Mouse (Mus musculus): ENCODE data around the gene Actl6a.

Actl6a gene

DNA sequence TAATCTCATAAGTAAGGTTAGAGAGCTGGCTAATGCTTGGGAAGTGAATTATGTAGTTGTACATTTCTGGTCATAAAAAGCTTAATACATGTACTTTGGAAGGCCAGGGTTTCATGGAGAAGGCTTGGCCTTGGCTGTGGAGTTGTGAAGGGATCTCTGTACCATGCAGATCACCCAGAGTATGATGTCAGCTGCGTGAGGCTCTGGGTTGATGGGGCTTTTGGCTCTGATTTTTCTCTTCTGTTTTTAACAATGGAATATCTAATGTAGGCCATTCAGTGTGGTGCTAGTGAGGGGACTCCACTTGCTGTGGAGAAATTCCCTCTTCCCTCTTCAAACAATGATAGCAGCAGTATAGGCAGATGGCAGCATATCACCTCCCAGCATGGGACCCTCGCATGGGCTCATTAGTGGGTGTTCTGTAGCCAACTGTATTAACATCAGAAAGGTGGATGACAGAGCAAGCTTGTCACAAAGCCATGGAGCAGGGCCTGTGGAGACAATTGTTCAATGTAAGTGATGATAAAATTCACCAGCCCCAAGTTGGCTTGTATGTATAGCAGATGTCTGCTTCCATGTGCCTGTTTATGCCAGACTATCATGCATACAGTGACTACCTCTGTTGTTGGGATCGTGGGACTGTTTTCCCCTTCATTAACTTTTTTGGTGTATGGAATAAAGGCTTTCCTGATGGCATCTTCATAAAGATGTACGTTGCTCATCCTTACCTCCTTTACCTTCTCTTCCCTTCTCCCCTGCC lies 43.9 kb downstream of the Actl6a start:
- no peak for DNase-seq (ENCODE audit: low read depth, low spot score)

GRCm38 (mm10) chr3:32754384-32754915 lies 48.4 kb downstream of the Actl6a start:
- DNase-seq (ENCODE audit: low read depth, low spot score): no peak

GRCm38 (mm10) chr3:32759212-32759611 lies 53.1 kb downstream of the Actl6a start:
- DNase-seq (ENCODE audit: low read depth, low spot score): no peak

DNA sequence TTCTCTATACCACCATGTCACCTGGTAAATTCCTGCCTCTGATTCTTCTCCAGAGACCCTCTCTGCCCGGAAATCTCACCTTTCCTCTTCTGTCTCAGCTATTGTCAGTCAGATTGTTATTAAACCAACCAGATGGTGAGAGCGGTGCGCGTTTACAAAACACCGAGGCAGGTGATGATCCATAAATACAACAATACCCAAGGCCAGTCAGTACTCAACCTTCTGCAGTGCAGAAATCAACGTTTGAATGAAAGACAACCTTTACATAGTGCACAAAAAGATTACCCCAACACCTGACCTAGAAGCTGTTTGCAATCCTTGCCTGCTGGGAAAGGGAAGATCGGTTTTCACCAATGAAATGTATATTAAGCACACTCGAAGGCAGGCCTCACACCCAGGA lies 56.9 kb downstream of the Actl6a start:
- no peak for DNase-seq (ENCODE audit: low read depth, low spot score)

DNA sequence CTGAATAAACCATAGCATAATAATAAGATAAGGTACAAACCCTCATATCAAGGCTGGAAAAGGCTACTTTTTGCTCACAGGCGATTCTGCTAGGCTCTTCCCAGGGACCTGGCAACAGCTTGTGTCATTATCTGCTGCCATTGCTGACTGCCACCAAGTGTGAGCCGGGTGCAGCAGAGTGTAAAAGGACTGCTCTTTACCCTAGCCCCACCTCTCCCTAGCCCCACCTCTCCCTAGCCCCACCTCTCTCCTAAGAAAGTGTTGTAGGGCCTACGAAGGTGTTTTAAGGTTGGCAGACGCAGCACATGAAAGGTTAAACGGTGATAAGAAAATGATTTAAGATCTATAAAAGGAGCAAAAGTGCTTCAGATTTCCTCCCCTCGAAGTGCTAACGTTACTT lies 57.8 kb downstream of the Actl6a start:
- DNase-seq (ENCODE audit: low read depth, low spot score): no peak

GRCm38 (mm10) chr3:32770781-32771180 lies 64.7 kb downstream of the Actl6a start:
- no peak for DNase-seq (ENCODE audit: low read depth, low spot score)

Measured in c-Kit-negative CD71-positive TER-119-positive erythroid progenitor cells, embryonic 14.5 days (primary cell).